Mouse (Mus musculus) midbrain, embryonic 15.5 days (tissue): ENCODE measurements at regions not wholly inside any gene's neighbourhood (a gene's known extent, or its start where the extent isn't known, plus 50 kb on each side); places are given as distances from the start of the nearest gene placed in this dataset.

Source experiments
- ATAC-seq: fragments of 200-750 bp; cut with Nextera tagmentation; replicated peaks from 2 replicates; pipeline ENCODE4 v1.8.0; 2017; ENCODE audit warnings: moderate TSS enrichment
- H3K27ac ChIP-seq: fragments of 300-500 bp; sonication (generic); 2 replicates; pipeline ENCODE4 v1.5.1; 2015; ENCODE audit warnings: mild to moderate bottlenecking, inconsistent platforms
- H3K27me3 ChIP-seq: fragments of 300-500 bp; sonication (generic); replicated peaks from 2 replicates; pipeline ENCODE4 v1.6.1; 2015; ENCODE audit warnings: inconsistent platforms
- H3K36me3 ChIP-seq: fragments of 300-500 bp; sonication (generic); replicated peaks from 2 replicates; pipeline ENCODE4 v1.6.1; 2015; ENCODE audit warnings: inconsistent platforms
- H3K4me1 ChIP-seq: fragments of 300-500 bp; sonication (generic); 2 replicates; pipeline ENCODE4 v1.6.1; 2015; ENCODE audit warnings: inconsistent platforms
- H3K4me2 ChIP-seq: fragments of 300-500 bp; sonication (generic); 2 replicates; pipeline ENCODE4 v1.6.1; 2015; ENCODE audit warnings: inconsistent platforms, mild to moderate bottlenecking, moderate library complexity
- H3K4me3 ChIP-seq: fragments of 300-500 bp; sonication (generic); 2 replicates; pipeline ENCODE4 v1.5.1; 2015; ENCODE audit warnings: mild to moderate bottlenecking, inconsistent platforms
- H3K9ac ChIP-seq: fragments of 300-500 bp; sonication (generic); 2 replicates; pipeline ENCODE4 v1.6.1; 2015; ENCODE audit warnings: mild to moderate bottlenecking, inconsistent platforms
- H3K9me3 ChIP-seq: fragments of 300-500 bp; sonication (generic); 2 replicates; pipeline ENCODE4 v1.6.1; 2016; ENCODE audit warnings: inconsistent platforms
- WGBS: fragments of 180-500 bp; shearing (Covaris S2); methylation state at CpG from one replicate; pipeline ENCODE4 v1.1.7; 2015; ENCODE audit warnings: mixed read lengths; 5-methylcytosine and 5-hydroxymethylcytosine counted together

DNA sequence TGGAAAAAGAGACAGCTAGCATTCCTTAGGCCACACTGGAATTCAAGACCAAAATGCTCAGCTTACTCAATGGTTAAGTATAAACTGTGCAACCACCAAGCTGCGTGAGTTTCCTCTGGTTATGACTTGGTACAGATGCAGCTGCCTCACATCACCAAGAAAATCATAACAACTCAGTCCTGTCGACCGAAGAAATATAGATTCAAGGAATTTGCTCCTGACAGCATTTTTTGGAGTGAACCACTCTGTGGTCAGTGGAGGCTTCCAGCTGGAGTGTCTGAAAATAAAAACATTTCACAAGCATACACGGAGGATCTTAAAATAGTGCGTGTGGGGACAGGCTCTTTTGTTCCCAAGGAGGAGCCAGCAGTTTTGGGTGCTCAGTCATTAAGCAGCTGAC is 253.8 kb downstream of the Bckdhb start:
- Histone ChIP-seq H3K27me3 (no peaks in the 10 kb centered on the region), H3K4me3 (no peak overlapping the region), H3K9ac (no peak overlapping the region), H3K4me1 (no peaks in the 10 kb centered on the region), H3K36me3 (no peaks in the 10 kb centered on the region), H3K27ac (no peak overlapping the region), H3K9me3 (peaks cover 3% of the 10 kb centered on the region; the same call in 1 of the 2 replicates), H3K4me2 (no peak overlapping the region)
- 87% methylated on average over 5 of the region's 5 CpGs for WGBS
- no peak for ATAC-seq

DNA sequence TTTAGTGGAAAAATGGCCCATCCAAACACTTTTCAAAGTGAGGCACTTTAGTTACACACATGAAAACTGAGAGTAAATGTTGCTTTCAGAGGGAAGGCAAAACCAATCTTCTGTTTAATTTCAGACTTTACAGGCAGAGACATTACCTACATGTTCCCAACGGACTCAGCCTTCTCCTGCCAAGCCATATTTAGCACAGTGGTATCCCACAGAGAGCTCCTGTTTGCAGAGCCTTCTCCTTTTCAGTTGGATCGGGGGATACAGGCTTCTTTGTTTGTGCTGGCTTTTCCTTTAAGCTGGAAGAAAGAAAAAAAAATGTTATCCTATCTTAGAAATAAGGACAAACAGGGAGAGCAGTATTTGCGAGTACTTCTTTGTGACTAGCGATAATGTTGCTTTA is 254.3 kb downstream of the Bckdhb start:
- Histone ChIP-seq H3K27ac (no peak overlapping the region), H3K9me3 (peaks cover 3% of the 10 kb centered on the region; the same call in 1 of the 2 replicates), H3K4me3 (no peak overlapping the region), H3K4me2 (no peak overlapping the region), H3K36me3 (no peaks in the 10 kb centered on the region), H3K9ac (no peak overlapping the region), H3K27me3 (no peaks in the 10 kb centered on the region), H3K4me1 (no peaks in the 10 kb centered on the region)
- no peak for ATAC-seq
- WGBS = 50% methylated on average over 4 of the region's 4 CpGs

- no peak overlapping the region for H3K27ac ChIP-seq
- no peak for ATAC-seq
- H3K4me3 ChIP-seq = no peak overlapping the region
- no peaks in the 10 kb centered on the region for H3K27me3 ChIP-seq
- WGBS = 64% methylated on average over 6 of the region's 6 CpGs
- no peaks in the 10 kb centered on the region for H3K4me1 ChIP-seq
- H3K9me3 ChIP-seq = peaks cover 3% of the 10 kb centered on the region; the same call in 1 of the 2 replicates
- no peak overlapping the region for H3K4me2 ChIP-seq
- H3K36me3 ChIP-seq = no peaks in the 10 kb centered on the region
- no peak overlapping the region for H3K9ac ChIP-seq
Observed at GRCm38 (mm10) chr9:84183637-84184374, 258.9 kb downstream of the Bckdhb start.

GRCm38 (mm10) chr9:84187531-84187930 is 262.6 kb downstream of the Bckdhb start:
- no peaks in the 10 kb centered on the region for H3K9me3 ChIP-seq
- no peaks in the 10 kb centered on the region for H3K36me3 ChIP-seq
- no peak for ATAC-seq
- H3K9ac ChIP-seq = no peak overlapping the region
- H3K4me3 ChIP-seq = no peak overlapping the region
- WGBS = 91% methylated on average over 3 of the region's 3 CpGs
- no peaks in the 10 kb centered on the region for H3K4me1 ChIP-seq
- no peak overlapping the region for H3K27ac ChIP-seq
- no peak overlapping the region for H3K4me2 ChIP-seq
- no peaks in the 10 kb centered on the region for H3K27me3 ChIP-seq

GRCm38 (mm10) chr9:84193405-84193804 is 268.5 kb downstream of the Bckdhb start:
- 64% methylated on average over 1 of the region's 1 CpGs for WGBS

DNA sequence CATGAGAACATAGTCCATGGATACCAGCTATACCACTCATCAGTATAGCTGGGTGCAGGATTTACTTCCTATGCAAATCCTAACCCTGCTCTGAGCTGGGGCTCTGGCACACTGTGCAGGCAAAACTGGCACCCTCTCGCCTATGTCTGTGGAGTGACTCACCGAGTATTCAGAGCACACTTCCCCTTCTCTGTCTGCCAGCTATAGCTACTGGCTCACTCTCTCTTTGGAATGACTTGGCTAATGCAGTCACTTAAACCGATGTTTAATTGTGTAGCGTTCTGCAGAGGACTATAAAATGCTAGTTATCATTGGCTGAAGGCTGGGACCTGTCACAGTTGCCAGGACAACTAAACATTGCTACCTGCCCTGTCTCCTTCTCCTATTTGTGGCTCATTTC is 269.8 kb downstream of the Bckdhb start:
- Histone ChIP-seq H3K4me3 (no peak overlapping the region), H3K27ac (no peak overlapping the region), H3K27me3 (no peaks in the 10 kb centered on the region), H3K36me3 (no peaks in the 10 kb centered on the region), H3K9me3 (no peaks in the 10 kb centered on the region), H3K4me1 (no peaks in the 10 kb centered on the region), H3K4me2 (no peak overlapping the region), H3K9ac (no peak overlapping the region)
- WGBS = 83% methylated on average over 4 of the region's 4 CpGs
- ATAC-seq = peak; percentile 56

More at GRCm38 (mm10) chr9:84193405-84193804, 268.5 kb downstream of the Bckdhb start:
- ATAC-seq = no peak
- no peaks in the 10 kb centered on the region for H3K9me3 ChIP-seq
- no peak overlapping the region for H3K4me3 ChIP-seq
- H3K36me3 ChIP-seq = no peaks in the 10 kb centered on the region
- no peak overlapping the region for H3K27ac ChIP-seq
- no peaks in the 10 kb centered on the region for H3K27me3 ChIP-seq
- no peaks in the 10 kb centered on the region for H3K4me1 ChIP-seq
- H3K4me2 ChIP-seq = no peak overlapping the region
- H3K9ac ChIP-seq = no peak overlapping the region

DNA sequence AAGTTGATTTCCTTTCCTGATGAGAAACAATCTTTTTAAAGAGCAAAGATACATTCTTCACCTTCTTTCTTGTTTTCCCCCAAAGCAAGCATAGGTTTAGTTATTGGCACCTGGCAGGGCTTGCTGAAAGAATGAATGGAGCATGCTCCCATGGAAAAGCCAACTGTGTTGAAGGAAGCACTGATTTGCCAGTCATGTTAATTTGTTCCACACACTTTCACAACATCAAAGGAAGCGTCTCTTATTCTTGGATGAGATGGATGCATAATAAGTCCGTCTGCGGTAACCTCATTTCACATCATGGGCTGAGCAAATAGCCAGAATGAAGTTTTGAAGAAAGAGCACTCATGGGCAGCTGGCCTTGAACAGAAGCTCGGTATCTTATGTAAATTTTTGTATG is 270.4 kb downstream of the Bckdhb start:
- H3K4me1 ChIP-seq = no peaks in the 10 kb centered on the region
- no peak overlapping the region for H3K4me2 ChIP-seq
- no peak overlapping the region for H3K4me3 ChIP-seq
- H3K9me3 ChIP-seq = no peaks in the 10 kb centered on the region
- no peaks in the 10 kb centered on the region for H3K36me3 ChIP-seq
- no peak overlapping the region for H3K9ac ChIP-seq
- WGBS = 39% methylated on average over 4 of the region's 4 CpGs
- 0 out of 2 replicates have a peak, but pooled peaks have one; percentile 45 for ATAC-seq
- H3K27me3 ChIP-seq = no peaks in the 10 kb centered on the region
- H3K27ac ChIP-seq = no peak overlapping the region

- Histone ChIP-seq H3K27ac (no peak overlapping the region), H3K4me3 (no peak overlapping the region), H3K4me2 (no peak overlapping the region), H3K27me3 (no peaks in the 10 kb centered on the region), H3K9ac (no peak overlapping the region), H3K4me1 (no peaks in the 10 kb centered on the region), H3K9me3 (no peaks in the 10 kb centered on the region), H3K36me3 (no peaks in the 10 kb centered on the region)
- WGBS = 89% methylated on average over 3 of the region's 3 CpGs
- ATAC-seq = no peak
Observed at GRCm38 (mm10) chr9:84200208-84200607, 275.3 kb downstream of the Bckdhb start.

DNA sequence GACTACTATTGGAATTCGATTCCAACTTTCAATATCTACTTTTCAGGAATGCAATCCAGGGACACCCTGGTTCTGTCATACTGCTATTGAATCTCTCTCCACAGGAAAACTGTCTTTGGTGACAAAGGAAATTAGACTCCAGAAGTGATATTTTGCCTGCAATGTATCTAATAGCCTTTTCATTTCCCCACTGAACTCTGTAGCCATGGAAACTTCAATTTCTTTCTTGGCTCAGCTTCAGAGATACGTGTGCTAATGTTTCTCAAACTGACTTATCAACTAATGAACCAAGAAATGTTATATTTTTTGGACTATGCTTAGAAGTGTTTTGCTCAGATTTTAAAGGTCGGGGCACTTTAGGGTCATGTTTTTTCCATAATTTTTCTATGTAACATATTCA is 279.1 kb downstream of the Bckdhb start:
- no peak for ATAC-seq

DNA sequence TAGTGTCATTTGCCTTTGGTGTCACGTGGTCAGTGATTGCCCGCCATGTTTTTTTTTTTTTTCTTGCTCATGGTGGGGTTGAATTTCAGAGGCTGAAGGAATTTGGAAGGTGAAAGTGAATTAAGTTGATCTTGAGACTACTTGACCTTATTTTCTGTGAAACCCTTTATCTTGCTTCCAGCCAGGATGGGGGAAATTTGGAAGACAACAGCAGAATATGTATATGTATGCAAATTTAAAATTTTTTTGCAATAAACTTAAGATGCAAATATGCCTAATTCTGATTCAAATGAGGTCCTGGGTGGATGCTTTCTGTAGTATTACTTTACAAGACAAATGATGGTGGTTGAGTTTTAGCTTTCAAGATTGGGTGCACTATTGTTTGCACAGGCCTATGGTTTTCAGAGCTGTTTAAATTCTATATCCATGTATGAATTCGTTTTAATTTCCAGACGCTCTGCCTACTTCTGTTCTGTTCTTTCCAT is 315.6 kb downstream of the Bckdhb start:
- H3K27ac ChIP-seq = no peak overlapping the region
- no peak overlapping the region for H3K4me2 ChIP-seq
- no peak for ATAC-seq
- H3K4me1 ChIP-seq = no peaks in the 10 kb centered on the region
- no peak overlapping the region for H3K9ac ChIP-seq
- no peaks in the 10 kb centered on the region for H3K27me3 ChIP-seq
- WGBS = 85% methylated on average over 4 of the region's 4 CpGs
- H3K36me3 ChIP-seq = no peaks in the 10 kb centered on the region
- H3K9me3 ChIP-seq = no peaks in the 10 kb centered on the region
- no peak overlapping the region for H3K4me3 ChIP-seq

More for the DNA sequence above, 279.1 kb downstream of the Bckdhb start:
- 74% methylated on average over 3 of the region's 3 CpGs for WGBS
- H3K27me3 ChIP-seq = no peaks in the 10 kb centered on the region
- H3K4me1 ChIP-seq = no peaks in the 10 kb centered on the region
- H3K36me3 ChIP-seq = no peaks in the 10 kb centered on the region
- H3K4me2 ChIP-seq = no peak overlapping the region
- H3K27ac ChIP-seq = no peak overlapping the region
- H3K9me3 ChIP-seq = no peaks in the 10 kb centered on the region
- H3K4me3 ChIP-seq = no peak overlapping the region
- H3K9ac ChIP-seq = no peak overlapping the region

DNA sequence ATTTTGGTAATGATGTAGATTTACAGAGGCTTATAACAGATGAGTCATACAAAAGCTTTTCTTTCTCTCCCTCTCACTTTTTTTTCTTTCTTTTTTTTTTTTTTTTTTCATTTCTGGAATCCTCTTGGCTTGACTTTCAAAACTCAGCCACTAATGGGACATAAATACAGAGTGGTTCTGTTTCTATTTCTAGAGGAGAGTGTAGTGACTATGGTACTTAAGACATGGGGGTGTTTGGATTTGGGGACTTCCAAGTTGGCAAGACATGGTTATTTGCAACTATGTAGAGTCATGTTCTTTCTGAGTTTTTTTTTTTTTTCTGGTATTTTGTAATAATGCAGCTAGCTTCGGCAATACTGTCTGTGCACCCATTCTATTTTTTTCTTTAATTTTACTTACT is 324.8 kb downstream of the Bckdhb start:
- Histone ChIP-seq H3K9me3 (no peaks in the 10 kb centered on the region), H3K27ac (no peak overlapping the region), H3K4me1 (peaks cover 9% of the 10 kb centered on the region), H3K9ac (no peak overlapping the region), H3K4me3 (no peak overlapping the region), H3K4me2 (no peak overlapping the region), H3K36me3 (no peaks in the 10 kb centered on the region), H3K27me3 (no peaks in the 10 kb centered on the region)
- 89% methylated on average over 1 of the region's 1 CpGs for WGBS
- no peak for ATAC-seq

DNA sequence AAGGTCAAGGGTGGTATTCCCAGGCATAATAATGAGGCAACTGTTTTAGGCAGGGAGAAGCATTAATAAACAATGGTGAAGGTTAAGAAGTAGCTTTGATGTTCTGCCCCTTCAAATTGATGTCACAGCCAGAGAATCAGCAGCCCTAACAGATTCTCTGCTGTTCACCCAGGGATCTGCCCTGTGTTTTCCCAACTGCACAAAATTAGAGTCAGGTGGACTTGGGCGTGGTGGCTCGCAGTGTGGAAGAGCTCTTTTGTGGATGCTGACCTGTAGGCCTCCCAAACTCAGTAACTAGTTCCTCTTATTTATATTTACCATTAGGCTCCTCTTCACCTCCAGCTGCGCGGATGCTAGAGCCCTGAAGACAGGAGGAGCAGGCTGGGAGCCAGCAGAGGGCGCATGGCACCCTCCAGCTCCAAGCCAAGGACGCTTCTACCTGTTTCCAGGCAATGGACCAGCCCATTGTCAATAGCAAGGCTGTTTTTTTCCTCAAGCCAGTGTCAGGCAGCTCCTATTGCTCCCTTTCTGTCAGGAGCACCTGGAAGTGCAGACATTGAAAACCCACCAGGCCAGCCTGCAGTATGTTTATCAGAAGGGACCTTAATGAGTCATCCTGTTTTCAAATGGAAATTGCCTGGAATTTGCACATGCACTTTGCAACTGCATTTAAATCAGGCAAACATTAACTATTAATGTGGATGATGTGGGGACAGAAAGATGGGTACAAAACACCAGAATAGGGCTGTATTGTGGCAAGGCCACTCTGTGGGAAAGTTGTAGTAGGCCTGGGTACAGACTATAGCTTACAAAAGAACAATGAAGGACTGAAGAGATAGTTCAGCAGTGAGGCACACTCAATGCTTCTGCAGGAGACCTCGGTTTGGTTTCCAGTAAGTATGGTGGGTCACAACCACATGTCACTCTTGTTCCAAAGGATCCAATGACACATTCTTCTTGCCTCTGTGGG is 328.4 kb downstream of the Bckdhb start:
- H3K4me2 ChIP-seq = no peak overlapping the region
- 0 out of 2 replicates have a peak overlapping the region, but pooled peaks have one; percentile 23 for H3K27ac ChIP-seq
- H3K4me1 ChIP-seq = peaks cover 9% of the 10 kb centered on the region
- no peaks in the 10 kb centered on the region for H3K36me3 ChIP-seq
- WGBS = 18% methylated on average over 7 of the region's 7 CpGs
- H3K9ac ChIP-seq = no peak overlapping the region
- no peaks in the 10 kb centered on the region for H3K27me3 ChIP-seq
- ATAC-seq = peak; percentile 93
- H3K4me3 ChIP-seq = no peak overlapping the region
- no peaks in the 10 kb centered on the region for H3K9me3 ChIP-seq
